Mouse (Mus musculus): Measurements from ENCODE around the gene Myh11. TPM values are rescaled to one million over a fixed set of nuclear protein-coding genes. Genes with fewer than 3 reads are reported as not detected.
A peak's percentile ranks its signal among the peaks of the same experiment; 100 is the strongest.

Gene Myh11
- polyA plus RNA-seq, 1 experiment from 2014 or later: 33.7 TPM

DNA sequence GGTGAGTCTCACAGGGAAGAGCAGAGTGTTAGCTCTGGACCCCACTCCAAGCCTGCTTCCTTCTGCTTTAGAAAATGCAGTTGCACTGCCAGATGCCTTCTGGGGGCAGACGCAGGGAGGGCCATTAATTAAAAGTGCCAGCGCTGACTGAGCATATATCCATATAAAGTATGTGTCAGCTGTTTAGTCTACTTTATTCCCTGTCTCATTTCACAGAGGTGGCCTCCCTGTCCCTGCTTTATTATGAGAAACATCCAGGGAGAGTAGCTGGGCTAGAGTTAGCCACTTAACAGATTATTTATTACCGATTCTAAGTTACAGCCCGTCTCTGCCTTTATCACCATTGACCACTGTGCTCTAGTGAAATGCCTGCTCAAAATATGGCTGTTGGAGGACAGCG, 108.8 kb downstream of the Myh11 start:
- Histone ChIP-seq H3K4me2 (replicated peaks; ENCODE audit: low read depth, low read length) (no peak overlapping the region), H3K4me3 (ENCODE audit: low read length) (no peak overlapping the region), H3K9ac (replicated peaks; ENCODE audit: low read length) (no peak overlapping the region), H3K4me1 (ENCODE audit: insufficient read depth, low read length) (no peaks in the 10 kb centered on the region), H3K36me3 (ENCODE audit: insufficient read depth, low read length) (peaks cover 72% of the 10 kb centered on the region), H3K27ac (ENCODE audit: low read length) (no peak overlapping the region), H3K9me3 (ENCODE audit: low read length) (no peaks in the 10 kb centered on the region), H3K27me3 (ENCODE audit: insufficient read depth, low read length) (no peaks in the 10 kb centered on the region)
- no peak for ATAC-seq (ENCODE audit: low FRiP score, low TSS enrichment)
- 46% methylated on average over 5 of the region's 5 CpGs for WGBS

DNA sequence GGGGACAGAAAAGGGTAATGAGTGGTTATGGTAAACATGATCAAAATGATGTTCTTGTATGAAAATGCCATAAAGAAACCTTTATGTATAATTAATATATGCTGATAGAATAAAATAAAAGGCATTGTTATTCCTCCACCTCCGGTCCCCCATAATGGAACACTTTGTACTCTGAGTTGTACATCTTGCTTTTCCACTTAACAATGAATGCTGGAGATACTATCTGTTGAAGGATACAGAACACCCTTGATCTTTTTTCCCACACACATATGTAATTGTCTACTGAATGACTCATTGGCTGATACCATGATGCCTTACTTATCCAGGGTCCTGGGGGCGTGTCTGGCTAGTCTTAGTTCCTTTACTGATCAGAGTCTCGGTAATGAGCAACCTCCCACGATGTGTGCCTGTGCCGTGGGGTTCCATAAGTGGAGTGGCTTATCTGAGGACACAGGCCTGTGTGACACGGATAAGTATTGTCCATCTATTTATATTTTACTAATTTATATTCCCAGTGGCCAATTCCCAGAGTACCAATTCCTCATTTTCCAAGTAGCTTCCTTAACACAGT, 110.9 kb downstream of the Myh11 start:
- Histone ChIP-seq H3K9me3 (ENCODE audit: low read length) (no peaks in the 10 kb centered on the region), H3K9ac (replicated peaks; ENCODE audit: low read length) (no peak overlapping the region), H3K4me3 (ENCODE audit: low read length) (no peak overlapping the region), H3K27ac (ENCODE audit: low read length) (no peak overlapping the region), H3K36me3 (ENCODE audit: insufficient read depth, low read length) (peaks cover 73% of the 10 kb centered on the region), H3K4me1 (ENCODE audit: insufficient read depth, low read length) (no peaks in the 10 kb centered on the region), H3K27me3 (ENCODE audit: insufficient read depth, low read length) (no peaks in the 10 kb centered on the region), H3K4me2 (replicated peaks; ENCODE audit: low read depth, low read length) (no peak overlapping the region)
- ATAC-seq (ENCODE audit: low FRiP score, low TSS enrichment): no peak
- 85% methylated on average over 6 of the region's 6 CpGs for WGBS

DNA sequence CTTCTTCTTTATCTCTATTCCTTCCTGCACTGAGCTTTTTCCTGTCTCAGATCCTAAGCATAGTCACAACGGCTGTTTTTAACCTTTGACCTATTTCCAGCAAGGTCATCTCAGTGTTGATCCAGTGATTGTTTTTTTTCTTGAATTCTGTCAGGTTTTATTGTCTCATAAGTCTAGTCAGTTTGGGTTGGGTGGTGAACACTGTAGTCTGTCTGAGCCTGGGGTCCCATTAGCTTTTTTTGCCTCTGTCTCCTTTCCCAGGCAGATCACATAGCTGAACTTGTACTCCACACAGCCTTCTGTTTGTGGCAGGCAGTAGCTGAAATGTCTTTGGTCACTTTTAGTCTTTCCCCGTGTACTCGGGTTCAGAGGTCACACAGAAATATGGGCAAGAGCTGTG, 113.1 kb downstream of the Myh11 start:
- H3K9ac ChIP-seq (replicated peaks; ENCODE audit: low read length): no peak overlapping the region
- peaks cover 76% of the 10 kb centered on the region for H3K36me3 ChIP-seq (ENCODE audit: insufficient read depth, low read length)
- no peak overlapping the region for H3K4me3 ChIP-seq (ENCODE audit: low read length)
- no peak overlapping the region for H3K27ac ChIP-seq (ENCODE audit: low read length)
- H3K27me3 ChIP-seq (ENCODE audit: insufficient read depth, low read length): no peaks in the 10 kb centered on the region
- ATAC-seq (ENCODE audit: low FRiP score, low TSS enrichment): no peak
- no peaks in the 10 kb centered on the region for H3K4me1 ChIP-seq (ENCODE audit: insufficient read depth, low read length)
- H3K4me2 ChIP-seq (replicated peaks; ENCODE audit: low read depth, low read length): no peak overlapping the region
- WGBS: 43% methylated on average over 3 of the region's 3 CpGs
- no peaks in the 10 kb centered on the region for H3K9me3 ChIP-seq (ENCODE audit: low read length)

DNA sequence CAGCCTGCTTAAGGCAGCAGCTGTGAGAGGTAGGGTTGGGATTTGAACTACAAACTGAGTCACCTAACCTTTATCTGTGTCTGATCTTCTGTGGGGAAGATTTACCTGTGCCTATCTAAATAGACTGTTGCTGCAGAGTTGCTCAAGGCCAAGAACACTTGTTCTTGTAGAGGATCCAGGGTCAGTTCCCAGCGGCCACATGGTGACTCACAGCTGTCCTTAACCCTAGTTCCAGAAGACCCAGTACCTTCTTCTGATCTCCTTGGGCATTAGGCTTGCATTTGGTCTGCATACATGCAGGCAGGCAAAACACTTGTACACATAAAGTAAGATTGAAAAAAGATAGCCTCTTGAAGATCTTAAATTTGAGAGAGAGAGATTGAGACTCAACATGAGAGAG, 121.5 kb downstream of the Myh11 start:
- H3K9ac ChIP-seq (replicated peaks; ENCODE audit: low read length): no peak overlapping the region
- H3K4me1 ChIP-seq (ENCODE audit: insufficient read depth, low read length): peaks cover 12% of the 10 kb centered on the region; the same call in 1 of the 2 replicates
- peaks cover 58% of the 10 kb centered on the region for H3K36me3 ChIP-seq (ENCODE audit: insufficient read depth, low read length)
- ATAC-seq (ENCODE audit: low FRiP score, low TSS enrichment): no peak
- no peaks in the 10 kb centered on the region for H3K9me3 ChIP-seq (ENCODE audit: low read length)
- H3K4me3 ChIP-seq (ENCODE audit: low read length): no peak overlapping the region
- H3K4me2 ChIP-seq (replicated peaks; ENCODE audit: low read depth, low read length): no peak overlapping the region
- H3K27ac ChIP-seq (ENCODE audit: low read length): no peak overlapping the region
- 92% methylated on average over 1 of the region's 1 CpGs for WGBS
- no peaks in the 10 kb centered on the region for H3K27me3 ChIP-seq (ENCODE audit: insufficient read depth, low read length)

DNA sequence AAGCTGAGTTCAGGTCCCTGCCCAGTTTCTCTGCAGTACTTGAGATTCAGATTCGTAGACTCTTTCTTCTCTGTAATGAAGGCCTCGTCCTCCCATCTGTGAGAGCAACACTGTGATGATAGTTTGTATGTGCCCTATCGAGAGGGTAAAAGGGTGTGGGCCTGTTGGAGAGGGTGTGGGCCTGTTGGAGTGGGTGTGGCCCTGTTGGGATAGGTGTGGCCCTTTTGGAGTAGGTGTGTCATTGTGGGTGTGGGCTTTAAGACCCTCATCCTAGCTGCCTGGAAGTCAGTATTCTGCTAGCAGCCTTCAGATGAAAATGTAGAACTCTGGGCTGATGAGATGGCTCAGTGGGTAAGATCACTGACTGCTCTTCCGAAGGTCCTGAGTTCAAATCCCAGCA, 124.7 kb downstream of the Myh11 start:
- H3K4me2 ChIP-seq (replicated peaks; ENCODE audit: low read depth, low read length): no peak overlapping the region
- peaks cover 29% of the 10 kb centered on the region for H3K36me3 ChIP-seq (ENCODE audit: insufficient read depth, low read length)
- H3K27ac ChIP-seq (ENCODE audit: low read length): no peak overlapping the region
- no peak overlapping the region for H3K4me3 ChIP-seq (ENCODE audit: low read length)
- H3K9me3 ChIP-seq (ENCODE audit: low read length): no peaks in the 10 kb centered on the region
- H3K4me1 ChIP-seq (ENCODE audit: insufficient read depth, low read length): peaks cover 21% of the 10 kb centered on the region
- WGBS: 91% methylated on average over 4 of the region's 4 CpGs
- H3K27me3 ChIP-seq (ENCODE audit: insufficient read depth, low read length): no peaks in the 10 kb centered on the region
- no peak for ATAC-seq (ENCODE audit: low FRiP score, low TSS enrichment)
- no peak overlapping the region for H3K9ac ChIP-seq (replicated peaks; ENCODE audit: low read length)

DNA sequence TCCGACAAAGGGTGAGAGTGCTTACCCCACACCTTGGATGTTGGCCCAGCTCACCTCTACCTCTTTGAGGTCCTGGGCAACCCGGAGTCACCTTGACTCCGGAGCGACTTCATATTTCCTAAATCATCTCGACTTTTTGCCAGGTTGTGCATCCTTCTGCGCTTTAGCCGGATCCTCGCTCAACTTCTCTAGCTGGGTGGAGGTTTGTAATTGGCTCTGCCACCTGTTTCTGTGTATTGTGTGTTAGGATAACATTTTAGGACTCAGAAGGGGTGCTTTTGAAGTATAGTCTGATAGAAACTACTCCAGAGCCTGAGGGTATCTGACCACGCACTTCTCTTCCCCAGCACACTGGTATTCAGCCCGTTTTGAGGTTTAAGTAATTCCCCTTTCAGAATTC, 127.4 kb downstream of the Myh11 start:
- Histone ChIP-seq H3K9me3 (ENCODE audit: low read length) (no peaks in the 10 kb centered on the region), H3K4me3 (ENCODE audit: low read length) (peak overlapping the region; percentile 63), H3K27me3 (ENCODE audit: insufficient read depth, low read length) (no peaks in the 10 kb centered on the region), H3K4me1 (ENCODE audit: insufficient read depth, low read length) (peaks cover 25% of the 10 kb centered on the region), H3K36me3 (ENCODE audit: insufficient read depth, low read length) (0 out of 2 replicates have a peak, but pooled peaks cover 4% of the 10 kb centered on the region), H3K27ac (ENCODE audit: low read length) (peak overlapping the region; percentile 93), H3K9ac (replicated peaks; ENCODE audit: low read length) (peak overlapping the region; percentile 76), H3K4me2 (replicated peaks; ENCODE audit: low read depth, low read length) (peak overlapping the region; percentile 65)
- ATAC-seq (ENCODE audit: low FRiP score, low TSS enrichment): no peak
- WGBS: 3% methylated on average over 10 of the region's 10 CpGs

DNA sequence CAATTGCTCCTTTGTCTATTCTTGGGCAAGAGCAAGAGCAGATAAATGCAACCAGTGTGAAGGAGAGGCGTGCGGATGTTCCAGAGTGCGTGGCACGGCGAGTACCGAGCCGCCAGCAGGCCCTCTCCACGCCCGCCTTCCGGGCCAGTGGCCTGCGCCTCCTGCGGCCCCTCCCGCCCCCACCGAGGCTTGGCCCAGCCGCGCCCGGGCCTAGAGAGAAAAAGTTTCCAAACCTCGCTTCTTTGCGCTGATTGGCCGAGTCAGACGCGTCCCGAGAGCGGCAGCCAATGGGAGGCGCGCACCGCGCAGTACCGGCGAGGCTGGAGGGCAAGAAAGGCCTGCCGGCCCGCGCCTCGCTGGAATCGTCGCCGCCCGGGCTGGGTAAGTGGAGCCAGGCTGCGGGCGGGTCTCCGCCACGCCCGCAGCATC, 128.2 kb downstream of the Myh11 start, which contains the start of the genes Nde1 and Marf1:
Nde1 (plus strand) TSS at position 288 of the 429 bp plus-strand sequence.
Marf1 (minus strand) TSS at position 364 of the 429 bp plus-strand sequence.
- peak within 1 kb of the TSS; percentile 65 for H3K4me2 ChIP-seq (replicated peaks; ENCODE audit: low read depth, low read length)

DNA sequence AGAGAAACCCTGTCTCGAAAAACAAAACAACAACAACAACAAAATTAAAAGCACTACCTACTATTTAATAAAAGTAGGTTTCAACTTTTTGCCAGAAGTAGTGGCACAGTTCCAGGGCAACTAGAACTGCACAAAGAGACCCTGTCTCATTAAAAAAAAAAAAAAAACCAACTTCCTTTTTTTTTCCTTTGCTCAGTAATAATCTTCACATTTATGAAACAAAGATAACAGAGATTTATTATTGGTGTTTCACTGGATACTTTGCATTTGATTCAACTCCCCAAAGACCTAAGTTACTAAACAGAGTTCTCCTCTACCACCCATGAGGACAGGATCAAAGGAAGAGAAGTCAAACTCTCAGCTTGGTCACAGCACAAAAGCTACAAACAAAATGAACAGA, 130.2 kb downstream of the Myh11 start:
- Histone ChIP-seq H3K4me1 (ENCODE audit: insufficient read depth, low read length) (peaks cover 34% of the 10 kb centered on the region), H3K9ac (replicated peaks; ENCODE audit: low read length) (no peak overlapping the region), H3K9me3 (ENCODE audit: low read length) (no peaks in the 10 kb centered on the region), H3K4me2 (replicated peaks; ENCODE audit: low read depth, low read length) (no peak overlapping the region), H3K27me3 (ENCODE audit: insufficient read depth, low read length) (no peaks in the 10 kb centered on the region), H3K4me3 (ENCODE audit: low read length) (no peak overlapping the region), H3K27ac (ENCODE audit: low read length) (no peak overlapping the region), H3K36me3 (ENCODE audit: insufficient read depth, low read length) (no peaks in the 10 kb centered on the region)
- WGBS: 87% methylated on average over 1 of the region's 1 CpGs
- ATAC-seq (ENCODE audit: low FRiP score, low TSS enrichment): no peak

More for the DNA sequence above, 128.2 kb downstream of the Myh11 start, which contains the start of the genes Nde1 and Marf1:
- H3K27ac ChIP-seq (ENCODE audit: low read length): peak within 1 kb of the TSS; percentile 93
- H3K9ac ChIP-seq (replicated peaks; ENCODE audit: low read length): peak within 1 kb of the TSS; percentile 76
- no peaks in the 10 kb centered on the region for H3K27me3 ChIP-seq (ENCODE audit: insufficient read depth, low read length)
- ATAC-seq (ENCODE audit: low FRiP score, low TSS enrichment): peak; percentile 91
- peaks cover 29% of the 10 kb centered on the region for H3K4me1 ChIP-seq (ENCODE audit: insufficient read depth, low read length)
- WGBS: under 1% methylated on average over 40 of the region's 43 CpGs
- H3K4me3 ChIP-seq (ENCODE audit: low read length): peak within 1 kb of the TSS; percentile 63
- H3K36me3 ChIP-seq (ENCODE audit: insufficient read depth, low read length): no peaks in the 10 kb centered on the region
- no peaks in the 10 kb centered on the region for H3K9me3 ChIP-seq (ENCODE audit: low read length)

DNA sequence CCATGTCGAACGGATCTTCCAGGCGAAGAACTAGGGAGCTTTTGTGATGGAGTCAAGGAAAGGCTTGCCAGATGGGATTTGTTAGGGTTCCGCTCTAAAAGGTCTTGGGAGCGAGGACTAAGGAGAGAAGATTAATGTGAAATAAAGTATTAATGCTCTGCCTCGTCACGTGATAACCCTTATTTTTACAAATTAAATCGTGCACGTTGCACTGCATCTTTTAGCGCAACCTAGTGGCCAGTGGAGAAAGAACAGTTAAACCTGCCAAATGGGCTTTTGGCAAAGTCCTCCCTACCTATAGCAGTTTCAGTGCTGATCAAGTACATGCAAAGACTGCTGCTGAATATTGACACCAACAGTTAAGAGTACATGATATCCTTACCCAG, 131.4 kb downstream of the Myh11 start:
- Histone ChIP-seq H3K27me3 (ENCODE audit: insufficient read depth, low read length) (no peaks in the 10 kb centered on the region), H3K9ac (replicated peaks; ENCODE audit: low read length) (peak overlapping the region; percentile 79), H3K9me3 (ENCODE audit: low read length) (no peaks in the 10 kb centered on the region), H3K4me1 (ENCODE audit: insufficient read depth, low read length) (peaks cover 23% of the 10 kb centered on the region), H3K4me3 (ENCODE audit: low read length) (peak overlapping the region; percentile 91), H3K36me3 (ENCODE audit: insufficient read depth, low read length) (no peaks in the 10 kb centered on the region), H3K27ac (ENCODE audit: low read length) (peak overlapping the region; percentile 97), H3K4me2 (replicated peaks; ENCODE audit: low read depth, low read length) (peak overlapping the region; percentile 62)
- ATAC-seq (ENCODE audit: low FRiP score, low TSS enrichment): no peak; the same call in 1 of the 2 replicates
- WGBS: 0% methylated on average over 10 of the region's 10 CpGs

DNA sequence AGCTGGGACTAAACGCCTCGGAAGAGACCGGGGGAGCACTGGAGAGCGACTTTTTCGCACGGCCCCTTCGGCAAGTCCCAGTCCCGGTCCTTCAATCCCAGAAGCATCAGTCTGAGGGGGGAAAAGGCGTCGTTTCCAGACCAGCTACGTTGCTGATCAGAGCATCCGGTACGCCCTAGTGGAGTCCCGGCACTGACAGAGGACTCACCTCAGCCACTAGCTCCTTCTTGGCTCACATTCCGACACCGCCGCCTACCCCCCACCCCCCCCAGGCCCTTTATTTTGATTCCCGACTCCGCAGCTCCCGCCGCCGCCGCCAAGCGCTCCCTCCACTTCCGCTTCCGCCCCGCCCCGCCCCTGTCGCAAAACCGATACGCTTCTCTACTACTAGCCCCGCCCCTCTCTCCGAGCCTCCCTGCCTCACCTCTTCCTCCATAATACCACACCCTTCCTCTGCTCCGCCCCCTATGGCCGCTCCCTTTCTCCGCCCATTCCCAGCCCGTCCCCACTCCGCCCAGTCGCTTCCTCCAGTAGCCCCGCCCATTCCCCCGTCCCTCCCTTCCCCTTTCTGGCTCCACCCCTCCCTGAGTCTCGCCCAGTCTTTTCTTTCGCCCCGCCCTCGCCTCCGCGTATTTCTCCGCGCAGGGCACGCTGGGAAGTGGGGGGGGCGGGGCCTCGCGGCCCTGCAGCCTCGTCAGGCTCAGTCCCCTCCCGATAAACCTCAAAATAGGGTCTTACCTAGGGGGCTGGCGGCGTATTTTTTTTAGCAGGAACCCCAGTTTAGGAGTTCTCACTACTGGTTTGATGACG, 132.0 kb downstream of the Myh11 start:
- Histone ChIP-seq H3K27ac (ENCODE audit: low read length) (peak overlapping the region; percentile 97), H3K4me2 (replicated peaks; ENCODE audit: low read depth, low read length) (peak overlapping the region; percentile 62), H3K9ac (replicated peaks; ENCODE audit: low read length) (peak overlapping the region; percentile 86), H3K4me3 (ENCODE audit: low read length) (peak overlapping the region; percentile 91), H3K4me1 (ENCODE audit: insufficient read depth, low read length) (peaks cover 18% of the 10 kb centered on the region), H3K27me3 (ENCODE audit: insufficient read depth, low read length) (no peaks in the 10 kb centered on the region), H3K36me3 (ENCODE audit: insufficient read depth, low read length) (no peaks in the 10 kb centered on the region), H3K9me3 (ENCODE audit: low read length) (no peaks in the 10 kb centered on the region)
- ATAC-seq (ENCODE audit: low FRiP score, low TSS enrichment): peak; percentile 94
- under 1% methylated on average over 47 of the region's 58 CpGs for WGBS

Measured in kidney, embryonic 16.5 days (tissue).